Mouse (Mus musculus): ENCODE measurements around the gene Parp16. TPM values are rescaled to one million over a fixed set of nuclear protein-coding genes. Genes with fewer than 3 reads are reported as not detected.
"Not testable (repeated sequence)": the region's sequence is repeated elsewhere in the genome, so short reads cannot be mapped to it uniquely, and the experiment has no call there.

The Parp16 gene
- polyA plus RNA-seq, 1 experiment = 2.9 TPM

- H3K4me3 ChIP-seq (ENCODE audit: insufficient read depth, low read length) = no peak overlapping the region
- H3K4me1 ChIP-seq (ENCODE audit: control insufficient read depth, insufficient read depth, low read length) = no peaks in the 10 kb centered on the region
- TF ChIP-seq CTCF (IDR thresholded peaks at IDR 0.05; ENCODE audit: low read depth, low read length) (no peak), POLR2A (IDR thresholded peaks at IDR 0.05; ENCODE audit: borderline replicate concordance, low read depth, low read length) (no peak)
- no peak overlapping the region for H3K27ac ChIP-seq (ENCODE audit: insufficient read depth, low read depth, low read length)
These were observed 80.8 kb downstream of the Parp16 start for GRCm38 (mm10) chr9:65275810-65276530.

GRCm38 (mm10) chr9:65281536-65282151, 86.5 kb downstream of the Parp16 start:
- Histone ChIP-seq H3K4me1 (ENCODE audit: control insufficient read depth, insufficient read depth, low read length) (no peaks in the 10 kb centered on the region), H3K27ac (ENCODE audit: insufficient read depth, low read depth, low read length) (no peak overlapping the region), H3K4me3 (ENCODE audit: insufficient read depth, low read length) (no peak overlapping the region)
- TF ChIP-seq POLR2A (IDR thresholded peaks at IDR 0.05; ENCODE audit: borderline replicate concordance, low read depth, low read length) (no peak), CTCF (IDR thresholded peaks at IDR 0.05; ENCODE audit: low read depth, low read length) (no peak)

GRCm38 (mm10) chr9:65283301-65283700, 88.1 kb downstream of the Parp16 start:
- H3K4me3 ChIP-seq (ENCODE audit: insufficient read depth, low read length) = no peak overlapping the region
- no peak overlapping the region for H3K27ac ChIP-seq (ENCODE audit: insufficient read depth, low read depth, low read length)
- TF ChIP-seq POLR2A (IDR thresholded peaks at IDR 0.05; ENCODE audit: borderline replicate concordance, low read depth, low read length) (no peak), CTCF (IDR thresholded peaks at IDR 0.05; ENCODE audit: low read depth, low read length) (peak; percentile 32; the same call in 1 of the 2 replicates)
- H3K4me1 ChIP-seq (ENCODE audit: control insufficient read depth, insufficient read depth, low read length) = no peaks in the 10 kb centered on the region

- H3K27ac ChIP-seq (ENCODE audit: insufficient read depth, low read depth, low read length); H3K4me3 ChIP-seq (ENCODE audit: insufficient read depth, low read length); H3K4me1 ChIP-seq (ENCODE audit: control insufficient read depth, insufficient read depth, low read length): not testable (repeated sequence)
These were observed 93.1 kb downstream of the Parp16 start for GRCm38 (mm10) chr9:65288252-65288651.

Other genes with a start within 250 kb of the Parp16 start
- not detected in 2 replicates for gene Slc24a1, start 243.7 kb upstream of the Parp16 start, polyA plus RNA-seq (2012; ENCODE audit: insufficient read depth, insufficient read length, missing spikeins)
- gene Ints14, start 234.4 kb upstream of the Parp16 start, polyA plus RNA-seq (2012; ENCODE audit: insufficient read depth, insufficient read length, missing spikeins) = 21.4 and 21.6 TPM in 2 replicates
- gene Hacd3, start 173.7 kb upstream of the Parp16 start, polyA plus RNA-seq (2012; ENCODE audit: insufficient read depth, insufficient read length, missing spikeins) = 27.7 and 29.0 TPM in 2 replicates
- 57.3 and 73.7 TPM in 2 replicates for gene Dpp8, start 162.9 kb upstream of the Parp16 start, polyA plus RNA-seq (2012; ENCODE audit: insufficient read depth, insufficient read length, missing spikeins)
- 0.15 TPM in 1 of 2 replicates, not detected in the other for gene Igdcc4, start 93.9 kb upstream of the Parp16 start, polyA plus RNA-seq (2012; ENCODE audit: insufficient read depth, insufficient read length, missing spikeins)
- gene Igdcc3, start 54.2 kb upstream of the Parp16 start, polyA plus RNA-seq (2012; ENCODE audit: insufficient read depth, insufficient read length, missing spikeins) = not detected in 2 replicates
- gene Cilp, start 69.8 kb downstream of the Parp16 start, polyA plus RNA-seq (2012; ENCODE audit: insufficient read depth, insufficient read length, missing spikeins) = not detected in 2 replicates
- gene Clpx, start 98.9 kb downstream of the Parp16 start, polyA plus RNA-seq (2012; ENCODE audit: insufficient read depth, insufficient read length, missing spikeins) = 19.2 and 20.8 TPM in 2 replicates
- 11.1 and 15.9 TPM in 2 replicates for gene Pdcd7, start 150.8 kb downstream of the Parp16 start, polyA plus RNA-seq (2012; ENCODE audit: insufficient read depth, insufficient read length, missing spikeins)
- not detected in 2 replicates for gene Ubap1l, start 165.7 kb downstream of the Parp16 start, polyA plus RNA-seq (2012; ENCODE audit: insufficient read depth, insufficient read length, missing spikeins)
- not detected in 2 replicates for gene Kbtbd13, start 196.3 kb downstream of the Parp16 start, polyA plus RNA-seq (2012; ENCODE audit: insufficient read depth, insufficient read length, missing spikeins)
- gene Rasl12, start 203.2 kb downstream of the Parp16 start, polyA plus RNA-seq (2012; ENCODE audit: insufficient read depth, insufficient read length, missing spikeins) = not detected in 2 replicates
- gene Slc51b, start 227.6 kb downstream of the Parp16 start, polyA plus RNA-seq (2012; ENCODE audit: insufficient read depth, insufficient read length, missing spikeins) = not detected in 2 replicates
- gene Mtfmt, start 240.4 kb downstream of the Parp16 start, polyA plus RNA-seq (2012; ENCODE audit: insufficient read depth, insufficient read length, missing spikeins) = 11.6 and 19.1 TPM in 2 replicates